Mouse (Mus musculus) gastrocnemius, postnatal 10 days (tissue): ENCODE measurements around the gene Rinl. TPM values are rescaled to one million over a fixed set of nuclear protein-coding genes. Genes with fewer than 3 reads are reported as not detected.

ENCODE experiments used
- DNase-seq: peaks from one replicate; pipeline ENCODE4 v3.0.0; 2021; ENCODE audit warnings: mixed read lengths
- total RNA-seq, 2 experiments: library from RNA; stranded (reverse); gene quantifications; 2 replicates each; pipeline ENCODE4 v1.2.3; 2021

Gene Rinl
- total RNA-seq, 2 experiments from 2014 or later: 0.63 to 1.7 TPM

DNA sequence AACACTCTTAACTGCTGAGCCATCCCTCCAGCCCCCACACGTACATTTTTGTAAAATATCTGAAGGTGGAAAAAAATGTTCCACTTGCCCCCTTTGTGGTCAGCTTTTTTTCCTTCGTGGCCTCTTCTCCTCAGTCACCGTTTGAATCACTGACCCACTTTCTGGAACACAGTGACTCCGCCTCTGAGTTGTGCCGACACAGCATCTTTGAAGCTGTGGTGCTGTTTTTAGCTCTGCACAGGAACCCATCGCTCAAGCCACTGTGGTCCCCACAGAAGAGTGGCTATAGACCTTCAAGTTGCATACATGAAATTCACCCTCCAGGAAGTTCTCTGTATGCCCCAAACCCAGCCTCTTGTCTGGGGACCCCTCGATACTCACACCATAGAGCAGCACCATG, 7.9 kb upstream of the Rinl start:
- DNase-seq: no peak

DNA sequence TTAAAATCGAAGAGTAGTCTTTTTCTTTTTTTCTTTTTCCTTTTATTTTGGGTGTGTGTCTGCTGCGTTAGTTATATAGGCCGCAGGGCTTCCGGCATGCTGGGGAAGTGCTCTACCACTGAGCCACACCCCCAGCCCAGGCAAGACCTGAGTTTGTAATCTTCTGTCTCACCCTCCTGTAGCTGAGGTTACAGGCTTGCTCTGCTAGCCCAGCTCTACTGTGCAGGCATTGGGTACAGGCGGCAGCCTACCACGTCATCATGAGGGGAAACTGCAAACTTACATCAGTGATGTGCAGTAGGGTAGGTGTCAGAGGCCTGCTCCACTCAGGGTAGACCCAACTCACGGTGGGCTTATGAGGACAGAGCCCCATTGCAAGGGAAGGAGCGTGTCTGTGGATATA, 7.5 kb upstream of the Rinl start:
- no peak for DNase-seq

DNA sequence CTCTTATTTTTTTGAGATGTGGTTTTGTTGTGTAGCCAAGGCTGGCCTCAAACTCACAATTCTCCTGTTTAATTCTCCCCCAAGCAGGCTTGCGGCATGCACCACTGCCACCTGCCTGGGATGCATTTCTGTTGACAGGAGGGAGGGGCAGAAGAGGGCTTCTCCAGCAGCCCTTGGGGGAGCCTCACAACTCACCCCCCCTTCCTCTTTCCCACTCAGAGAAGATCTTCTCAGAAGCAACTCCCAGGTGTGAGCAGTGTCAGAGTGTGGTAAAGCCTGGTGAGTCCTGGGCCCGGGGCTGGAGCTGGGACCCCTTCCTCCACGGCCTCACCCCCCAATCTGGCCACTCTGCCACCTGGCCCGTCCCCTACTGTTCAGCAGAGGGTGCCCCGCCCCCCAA, 3.6 kb upstream of the Rinl start:
- no peak for DNase-seq

DNA sequence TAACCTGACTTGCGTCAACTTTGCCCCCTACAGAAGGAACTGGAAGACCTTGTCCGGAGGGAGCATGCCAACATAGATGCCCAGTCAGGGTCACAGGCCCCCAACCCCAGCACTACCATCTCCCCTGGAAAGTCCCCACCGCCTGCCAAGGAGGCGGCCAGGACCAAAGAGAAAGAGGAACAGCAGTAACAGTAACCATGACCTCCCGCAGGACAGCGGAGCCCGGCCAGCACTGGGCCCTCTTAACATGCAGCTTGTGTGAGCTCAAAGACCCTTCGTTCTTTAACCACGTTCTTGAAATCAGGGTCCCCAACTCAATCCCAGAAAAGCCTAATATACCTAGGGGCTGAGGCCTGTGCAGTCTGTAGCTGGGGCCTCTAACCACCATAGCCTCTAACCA, 885 bp upstream of the Rinl start:
- DNase-seq: no peak

DNA sequence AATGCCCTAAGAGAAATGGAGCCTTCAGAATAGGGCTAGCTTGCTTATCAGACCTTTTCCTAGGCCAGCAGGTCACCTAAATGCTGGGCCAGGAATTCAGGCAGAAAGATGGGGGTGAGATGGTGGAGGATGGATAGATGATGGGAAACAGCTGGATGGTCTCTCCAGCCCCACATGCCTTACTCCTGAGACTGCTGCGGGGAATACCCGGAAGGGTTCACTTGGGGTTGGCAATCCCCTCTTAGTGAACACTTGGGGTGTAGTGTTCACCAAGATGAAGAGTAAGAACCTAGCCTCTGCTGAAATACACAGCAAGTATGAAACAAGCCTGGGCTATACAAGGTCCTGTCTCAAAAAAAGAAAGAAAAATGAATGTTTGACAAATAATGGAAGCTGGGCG, 466 bp downstream of the Rinl start:
- DNase-seq: no peak

DNA sequence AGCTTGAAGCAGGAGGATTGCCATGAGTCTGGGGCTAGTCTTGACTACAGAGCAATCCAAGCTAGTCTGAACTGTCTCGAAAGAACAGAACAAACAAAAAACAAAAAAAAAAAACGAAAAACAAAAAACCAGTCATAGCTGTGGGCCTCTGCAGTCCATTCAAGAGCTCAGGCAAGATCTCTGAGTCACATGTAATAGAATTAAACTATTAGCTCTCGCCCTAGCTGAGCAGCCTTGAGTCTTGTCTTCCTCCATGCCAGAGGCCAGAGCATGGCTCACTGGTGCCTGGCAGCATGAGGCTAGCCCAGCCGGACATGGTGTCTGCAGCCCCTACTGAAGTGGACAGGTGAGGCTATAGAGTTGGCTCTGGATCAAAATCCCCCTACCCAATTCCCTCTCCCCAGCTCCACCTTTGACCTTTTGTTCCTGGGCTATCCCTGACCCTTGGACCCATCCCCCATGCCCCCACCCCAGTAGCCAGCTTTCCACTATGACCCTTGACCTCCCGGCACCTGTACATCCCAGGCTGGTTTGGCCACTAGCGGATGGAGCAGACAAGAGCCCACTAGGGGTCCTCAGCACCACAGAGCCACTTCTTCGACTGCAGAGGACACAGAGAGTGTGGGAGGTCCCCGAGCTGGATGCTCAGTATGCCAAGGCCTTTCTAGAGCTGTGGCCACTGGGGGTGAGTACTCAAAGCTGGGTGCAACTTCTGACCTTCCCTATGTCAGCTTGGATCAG, 1.5 kb downstream of the Rinl start:
- DNase-seq: no peak

DNA sequence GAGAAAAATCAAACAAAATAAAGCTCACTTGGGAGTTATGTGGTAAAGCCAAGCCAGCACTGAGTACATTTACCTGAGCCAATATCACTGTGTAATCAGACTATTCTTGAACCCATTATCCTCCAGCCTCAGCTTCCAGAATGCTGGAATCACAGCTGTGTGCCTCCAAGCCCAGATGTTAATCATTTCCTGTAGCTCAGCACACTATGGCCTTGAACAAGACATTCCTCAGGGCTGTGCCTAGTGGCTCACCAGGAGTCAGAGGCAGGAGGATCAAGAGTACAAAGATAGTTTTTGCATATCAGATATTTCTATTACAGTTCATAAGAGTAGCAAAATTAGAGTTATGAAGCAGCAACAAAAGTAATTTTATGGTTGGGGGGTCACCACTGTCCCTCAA, 2.9 kb downstream of the Rinl start:
- DNase-seq: no peak

DNA sequence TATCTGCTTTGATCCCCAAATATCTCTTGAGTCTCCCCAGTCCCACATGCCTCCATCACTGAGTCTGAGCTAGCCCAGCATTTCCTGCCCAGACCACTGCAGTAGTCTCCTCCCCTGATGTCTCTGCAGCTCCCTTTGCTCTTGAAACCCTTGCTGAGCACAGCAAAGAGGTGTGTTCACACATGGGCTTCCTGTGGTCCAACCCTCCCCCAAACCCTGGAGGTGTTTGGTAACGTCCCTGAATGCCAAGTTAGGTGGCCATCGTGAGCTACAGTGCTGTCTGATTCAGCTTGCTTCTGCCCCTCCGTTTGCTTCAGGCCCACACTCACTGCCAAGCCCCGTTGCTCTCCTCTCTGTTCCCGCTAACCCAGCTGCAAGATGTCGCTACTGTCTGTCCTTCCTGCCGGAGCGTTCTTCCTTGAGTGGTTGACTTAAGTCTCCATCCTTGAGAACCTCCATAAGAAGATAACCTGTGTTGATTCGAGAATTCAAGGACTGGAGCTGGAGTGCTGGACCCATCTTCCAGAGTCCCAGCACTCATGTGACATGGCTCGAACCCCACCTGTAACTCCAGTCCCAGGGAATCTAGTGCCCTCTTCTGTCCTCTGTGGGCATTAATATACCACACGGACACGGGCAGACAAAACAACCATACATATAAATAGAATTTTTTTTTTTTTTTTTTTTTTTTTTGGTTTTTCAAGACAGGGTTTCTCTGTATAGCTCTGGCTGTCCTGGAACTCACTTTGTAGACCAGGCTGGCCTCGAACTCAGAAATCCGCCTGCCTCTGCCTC, 3.8 kb downstream of the Rinl start:
- no peak for DNase-seq

DNA sequence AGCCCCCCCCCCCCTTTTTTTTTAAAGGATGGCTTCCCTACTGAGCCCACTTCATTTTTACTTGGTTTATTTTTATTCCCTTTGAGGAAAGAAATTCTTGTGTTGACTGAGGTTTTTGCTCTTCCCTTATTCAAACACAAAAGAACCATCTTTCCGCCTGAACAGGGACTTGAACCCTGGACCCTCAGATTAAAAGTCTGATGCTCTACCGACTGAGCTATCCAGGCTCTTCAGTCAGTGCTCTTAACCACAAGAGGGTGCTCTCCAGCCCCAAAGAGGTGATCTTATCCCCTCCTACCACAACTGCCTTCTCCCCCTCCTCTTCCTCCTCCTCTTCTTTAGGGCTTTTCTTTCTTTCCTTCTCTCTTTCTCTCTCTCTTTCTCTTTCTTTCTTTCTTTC, 5.1 kb downstream of the Rinl start:
- no peak for DNase-seq

DNA sequence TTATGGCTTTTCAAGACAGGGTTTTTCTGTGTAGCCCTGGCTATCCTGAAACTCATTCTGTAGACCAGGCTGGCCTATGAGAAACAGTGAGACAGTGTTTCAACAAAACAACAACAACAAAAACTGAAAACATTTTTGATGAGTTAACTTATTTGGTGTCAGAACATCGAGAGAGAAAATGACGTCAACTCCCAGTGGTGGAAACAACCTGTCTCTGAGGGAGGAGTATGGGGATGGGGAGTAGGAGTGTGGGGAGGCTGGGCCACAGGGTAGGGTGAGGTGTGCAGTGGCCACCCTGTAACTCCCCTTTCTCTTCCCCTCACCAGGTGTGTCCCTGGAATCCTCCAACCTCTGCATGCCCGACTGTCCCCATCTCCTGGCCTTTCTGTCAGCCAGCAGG, 5.7 kb downstream of the Rinl start:
- no peak for DNase-seq

DNA sequence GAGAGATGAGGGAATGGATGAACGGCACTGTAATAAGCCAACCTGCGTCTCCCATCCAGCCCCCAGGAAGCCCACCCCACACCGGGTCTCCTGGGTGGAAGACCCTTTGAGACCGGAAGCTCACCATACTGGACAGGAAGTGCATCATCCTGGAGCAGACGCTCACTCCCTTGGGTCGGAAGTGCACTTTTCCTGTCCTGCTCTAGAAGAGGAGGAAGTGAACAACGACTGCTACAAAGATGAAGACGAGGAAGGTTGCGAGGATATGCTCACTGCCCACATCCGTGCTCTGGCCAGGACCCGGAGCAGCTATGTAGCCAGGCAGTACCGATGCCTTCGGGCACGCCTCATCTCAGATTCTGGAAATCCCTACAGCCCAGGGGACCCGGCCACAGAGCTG, 7.1 kb downstream of the Rinl start:
- no peak for DNase-seq

DNA sequence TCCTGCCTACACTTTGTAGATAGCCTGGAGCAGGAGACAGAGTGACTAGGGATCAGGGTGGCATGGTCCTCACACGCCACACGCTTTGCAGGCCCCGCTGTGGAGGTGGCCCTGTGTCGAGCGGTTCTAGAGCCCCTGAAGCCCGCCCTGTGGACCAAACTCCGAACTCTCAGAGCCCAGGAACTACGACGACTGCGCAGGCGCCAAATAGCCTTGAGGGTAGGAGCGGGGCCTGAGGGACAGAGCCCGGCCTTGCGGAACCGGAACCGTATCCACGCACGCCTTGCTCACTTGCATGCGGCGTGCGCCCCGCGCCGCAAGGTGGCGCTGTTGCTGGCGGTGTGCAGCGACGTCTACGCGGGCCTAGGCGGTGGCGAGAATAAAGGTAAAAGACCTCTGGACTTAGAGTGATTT, 7.8 kb downstream of the Rinl start:
- DNase-seq: peak; percentile 87

DNA sequence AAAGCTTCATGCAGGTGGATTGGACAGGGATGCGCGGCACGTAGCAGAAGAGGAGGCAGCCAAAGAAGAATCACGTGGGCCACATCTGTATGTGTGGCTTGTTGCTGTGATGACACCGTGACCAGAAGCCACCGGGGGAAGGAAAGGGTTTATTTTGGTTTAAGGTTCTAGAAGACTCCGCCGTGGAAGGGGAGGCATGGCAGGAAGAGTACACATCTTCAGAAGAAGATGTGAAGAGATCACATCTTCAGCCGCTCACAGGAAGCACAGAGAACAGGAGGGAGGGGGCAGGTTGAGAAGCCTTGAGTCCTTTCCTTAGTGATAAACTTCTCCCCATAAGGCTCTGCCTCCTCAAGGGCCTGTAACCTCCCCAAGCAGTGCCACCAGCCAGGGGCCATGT, 11.2 kb downstream of the Rinl start:
- no peak for DNase-seq

DNA sequence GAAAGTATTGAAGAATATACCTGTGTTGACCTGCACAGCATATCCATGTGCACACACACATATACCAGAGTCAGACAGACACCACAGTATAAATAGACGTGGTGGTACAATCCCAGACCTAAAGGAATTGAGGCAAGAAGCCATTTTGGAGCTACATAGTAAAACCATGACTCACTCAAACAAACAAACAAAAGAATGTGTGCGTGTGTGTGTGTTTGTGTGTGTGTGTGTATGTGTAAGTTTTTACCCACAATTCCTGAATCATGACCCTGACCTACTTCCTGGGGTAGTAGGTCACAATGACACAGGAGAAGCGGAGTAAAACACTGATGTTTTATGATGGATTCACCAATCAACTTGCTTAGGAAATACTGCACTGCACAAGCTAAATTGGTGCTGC, 12.7 kb downstream of the Rinl start:
- no peak for DNase-seq

DNA sequence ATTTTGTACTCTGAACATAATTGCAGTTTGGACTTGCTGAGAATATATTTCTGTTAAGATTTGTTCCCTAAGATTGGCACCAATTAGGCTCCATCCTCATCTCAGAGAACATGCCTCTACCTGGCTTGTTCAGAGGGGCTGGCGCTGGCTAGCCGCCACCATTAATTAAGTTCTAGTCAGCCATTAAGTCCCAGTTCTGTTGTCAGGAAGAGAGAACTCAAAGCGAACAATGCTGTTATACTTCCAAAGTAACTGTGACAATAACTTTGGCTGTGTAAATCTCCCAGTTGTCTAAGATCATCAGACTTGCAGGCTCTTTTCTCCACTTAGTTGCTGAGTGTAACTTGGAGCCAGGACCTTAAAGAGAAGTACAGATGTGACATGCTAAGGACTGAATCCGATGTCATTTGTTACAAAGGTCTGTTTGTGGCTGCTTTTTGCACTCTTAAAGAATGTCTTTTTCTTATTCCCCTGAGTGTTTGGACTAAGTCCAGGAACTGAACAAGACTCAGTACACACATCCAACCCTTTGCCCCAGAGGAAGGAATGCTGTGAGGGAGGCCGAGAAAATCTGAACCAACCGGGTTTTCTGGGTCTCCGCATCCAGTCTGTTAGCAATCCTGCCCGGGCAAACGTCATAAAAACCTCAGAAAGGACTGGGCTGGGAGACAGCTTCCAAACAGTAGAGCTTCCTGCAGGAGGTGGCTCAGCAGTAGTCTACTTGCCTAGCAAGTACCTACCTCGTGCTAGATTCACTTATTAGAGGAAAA, 13.3 kb downstream of the Rinl start:
- DNase-seq: no peak

DNA sequence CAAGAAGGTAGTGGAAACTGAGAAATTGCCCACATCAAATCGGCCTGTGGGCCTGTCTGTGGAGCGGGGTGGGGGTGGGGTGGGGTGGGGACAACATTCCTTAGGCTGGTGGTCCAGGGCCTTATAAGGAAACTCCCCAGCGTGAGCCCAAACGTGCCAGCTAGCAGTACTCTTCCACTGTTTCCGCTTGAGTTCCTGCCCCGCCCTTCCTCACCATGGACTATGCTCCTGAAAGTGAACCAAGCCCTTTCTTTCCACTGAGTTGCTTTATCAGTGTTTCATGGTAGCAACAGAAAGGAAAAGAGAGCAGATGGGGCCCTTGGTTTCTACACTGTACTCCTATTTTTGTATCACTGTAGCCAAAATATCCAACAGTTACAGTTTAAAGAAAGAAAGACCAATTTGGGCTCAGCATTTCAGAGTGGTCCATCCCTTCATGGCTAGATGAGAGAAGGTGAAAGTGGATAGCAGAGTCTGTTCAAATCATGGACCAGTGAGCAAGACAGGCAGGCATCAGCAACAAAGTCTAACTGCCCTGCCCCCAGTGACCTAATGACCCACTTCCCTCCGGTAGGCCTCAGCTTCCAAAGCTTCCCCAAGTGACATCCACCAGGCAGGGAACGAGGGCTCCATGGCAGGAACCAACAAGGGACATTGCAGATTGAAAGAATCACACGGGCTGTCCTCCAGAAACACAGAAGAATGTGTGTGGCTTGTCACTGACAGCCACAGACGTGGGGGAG, 14.2 kb downstream of the Rinl start:
- DNase-seq: no peak

DNA sequence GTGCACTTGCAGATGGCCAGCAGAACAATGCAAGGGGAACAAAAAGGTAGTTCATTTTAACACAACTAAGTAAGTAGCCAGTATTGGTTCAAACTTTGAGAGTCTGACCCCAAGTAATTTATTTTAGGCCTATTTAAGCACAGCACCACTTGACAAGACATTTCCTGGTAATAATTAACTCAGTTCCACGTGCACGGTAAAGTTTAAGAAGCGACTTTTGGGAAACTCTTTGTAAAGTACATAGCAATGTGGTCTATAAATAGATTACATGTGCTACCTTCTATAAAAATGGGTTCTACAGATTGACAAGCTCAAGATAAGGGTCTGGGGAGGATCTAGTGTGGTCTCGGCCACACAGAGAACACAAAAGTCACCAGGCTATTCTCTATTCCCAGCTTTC, 15.0 kb downstream of the Rinl start:
- DNase-seq: no peak

DNA sequence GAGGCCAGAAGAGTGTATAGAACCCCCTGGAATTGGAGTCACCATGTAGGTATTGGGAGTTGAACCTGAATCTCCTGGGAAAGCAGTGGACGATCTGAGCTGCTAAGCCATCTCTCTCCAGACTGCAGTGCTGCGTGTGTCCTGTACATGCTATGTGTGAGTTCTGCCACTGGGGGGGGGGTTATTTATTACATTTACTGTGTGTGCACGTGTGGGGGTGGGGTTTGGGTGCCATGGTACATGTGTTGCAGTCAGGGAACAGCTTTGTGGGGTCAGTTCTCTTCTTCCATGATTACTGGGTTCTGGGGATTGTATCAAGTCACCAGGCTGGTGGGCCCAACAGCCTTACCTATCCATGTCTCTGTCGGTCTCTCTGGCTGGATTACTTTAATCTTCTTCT, 18.1 kb downstream of the Rinl start:
- no peak for DNase-seq

DNA sequence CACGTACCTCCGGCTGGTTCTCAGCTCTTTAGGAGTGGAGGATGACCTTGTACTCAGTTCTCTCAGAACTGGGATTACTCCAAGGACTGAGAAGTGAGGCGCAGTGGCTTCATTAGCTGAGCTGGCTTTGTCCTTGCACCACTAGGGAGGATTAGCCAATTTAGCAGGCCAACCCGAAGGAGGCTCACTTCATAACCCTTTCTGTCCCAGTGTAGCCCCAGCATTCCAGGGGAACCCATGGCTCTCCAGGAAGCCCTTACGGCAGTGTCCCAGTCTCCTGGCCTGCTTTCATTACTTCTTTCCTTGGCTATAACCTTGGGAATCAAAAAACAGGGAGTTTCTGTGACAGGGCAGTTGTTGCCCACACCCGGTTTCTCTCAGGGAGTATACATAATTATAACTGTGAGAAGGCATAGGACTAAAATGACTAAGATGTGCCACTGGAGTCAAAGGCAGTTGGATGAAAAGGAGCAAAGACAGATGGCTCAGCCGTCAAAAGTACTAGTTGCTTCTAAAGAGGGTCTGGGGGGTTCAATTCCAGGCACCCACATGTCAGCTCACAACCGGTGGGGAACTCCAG, 19.0 kb downstream of the Rinl start:
- DNase-seq: no peak

DNA sequence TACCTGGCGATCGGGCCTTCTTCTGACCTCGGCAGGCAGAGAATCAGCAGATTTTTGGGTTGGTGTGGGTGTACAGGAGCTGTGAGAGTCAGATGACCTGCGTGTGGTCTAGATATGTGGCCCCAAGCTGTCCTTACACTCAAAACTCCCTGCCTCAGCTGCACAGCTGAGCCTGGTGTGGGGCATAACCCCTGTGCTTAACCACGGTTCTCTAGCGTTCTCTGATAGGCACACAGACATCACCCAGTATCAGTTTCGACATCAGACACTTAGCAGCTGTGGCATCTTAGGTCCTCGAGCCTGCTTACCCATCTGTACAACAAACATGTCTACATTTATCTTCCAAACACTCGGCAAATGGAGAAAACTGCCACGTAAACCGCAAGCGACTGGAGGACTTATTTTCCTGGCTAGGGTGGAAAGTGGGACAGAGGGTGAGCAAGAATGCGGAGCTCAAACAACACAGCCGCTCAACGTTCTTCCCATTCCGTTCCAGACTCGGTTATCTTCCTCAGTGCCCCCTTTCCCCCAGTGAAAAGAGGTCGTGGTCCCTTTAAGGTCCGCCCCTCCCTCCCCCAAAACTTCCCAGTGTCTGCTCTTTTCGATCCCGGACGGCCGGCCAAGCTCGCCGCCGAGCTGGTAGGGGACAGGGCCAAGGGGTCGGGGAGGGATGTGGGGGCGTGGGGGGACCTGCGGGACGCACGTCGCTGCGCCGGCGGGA, 19.6 kb downstream of the Rinl start, which contains the start of gene Hnrnpl:
TSS of gene Hnrnpl (plus strand) at position 321 of the 721 bp plus-strand sequence.
- no peak for DNase-seq

DNA sequence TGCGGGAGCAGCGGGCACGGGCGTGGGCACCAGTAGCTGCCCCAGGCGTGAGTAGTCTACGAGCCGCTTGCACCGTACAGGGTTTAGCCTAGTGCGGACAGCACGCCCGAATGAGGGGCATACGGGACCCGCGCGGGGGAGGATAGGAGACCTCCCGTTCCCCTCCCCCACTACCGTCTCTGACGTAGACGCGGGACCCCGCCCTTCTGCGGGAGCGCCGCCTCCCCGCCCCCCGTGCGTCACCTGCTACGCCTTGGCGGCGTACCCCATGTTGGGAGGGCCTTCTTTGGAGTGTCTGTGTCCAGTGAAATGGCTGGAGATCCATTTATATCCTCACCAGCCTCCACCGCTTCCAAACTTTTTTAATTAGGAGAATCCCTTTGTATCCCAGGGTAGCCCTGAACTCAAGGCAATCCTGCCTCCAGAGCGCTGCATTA, 20.2 kb downstream of the Rinl start:
- DNase-seq: peak; percentile 98
